Mouse (Mus musculus) MEL (cell line): ENCODE data around the gene Igf1r. TPM values are rescaled to one million over a fixed set of nuclear protein-coding genes. Genes with fewer than 3 reads are reported as not detected.

Experiments used
- DNase-seq: peaks from one replicate; pipeline ENCODE4 v3.0.0; 2011; ENCODE audit warnings: low read depth, low spot score
- H3K27ac ChIP-seq: 2 replicates; pipeline ENCODE4 v1.5.1; 2012; ENCODE audit warnings: low read depth, mild to moderate bottlenecking, control low read depth, low read length, moderate library complexity; ENCODE audit not compliant: control insufficient read depth
- H3K27me3 ChIP-seq, 2 experiments: fragments of 150-350 bp in 1 of 2; sonication (generic) in 1 of 2; 2 replicates each; pipeline ENCODE4 v1.6.1; 2012; ENCODE audit warnings: low read length in 2 of 2, mild to moderate bottlenecking in 2 of 2, improper control_type of control experiment in 1 of 2, moderate library complexity in 1 of 2; ENCODE audit not compliant: insufficient read depth in 2 of 2, control insufficient read depth in 1 of 2
- H3K36me3 ChIP-seq, 2 experiments: 2 replicates each; pipeline ENCODE4 v1.6.1; 2012 to 2014; ENCODE audit warnings: low read length in 2 of 2, improper control_type of control experiment in 1 of 2, inconsistent platforms in 1 of 2, mild to moderate bottlenecking in 1 of 2; ENCODE audit not compliant: insufficient read depth in 2 of 2, control insufficient read depth in 1 of 2
- H3K4me1 ChIP-seq, 2 experiments: fragments of 150-350 bp in 1 of 2; sonication (generic) in 1 of 2; 2 replicates each; pipeline ENCODE4 v1.6.1; 2012; ENCODE audit warnings: low read length in 2 of 2, improper control_type of control experiment in 1 of 2, mild to moderate bottlenecking in 1 of 2; ENCODE audit not compliant: insufficient read depth in 2 of 2, control insufficient read depth in 1 of 2
- H3K4me3 ChIP-seq, 2 experiments: fragments of 150-350 bp in 1 of 2; sonication (generic) in 1 of 2; 2 replicates each; pipeline ENCODE4 v1.5.1; 2012; ENCODE audit warnings: low read depth in 2 of 2, low read length in 2 of 2, mild to moderate bottlenecking in 2 of 2, moderate library complexity in 2 of 2, control low read depth in 1 of 2, improper control_type of control experiment in 1 of 2; ENCODE audit not compliant: control insufficient read depth in 1 of 2, insufficient read depth in 1 of 2
- H3K79me2 ChIP-seq: 2 replicates; pipeline ENCODE4 v1.6.1; 2012; ENCODE audit warnings: mild to moderate bottlenecking, low read length, moderate library complexity; ENCODE audit not compliant: control insufficient read depth, poor library complexity, insufficient read depth
- H3K9ac ChIP-seq: 2 replicates; pipeline ENCODE4 v1.6.1; 2012; ENCODE audit warnings: low read depth, mild to moderate bottlenecking, control low read depth, low read length, moderate library complexity; ENCODE audit not compliant: control insufficient read depth, poor library complexity, severe bottlenecking
- H3K9me3 ChIP-seq: fragments of 150-350 bp; sonication (generic); replicated peaks from 2 replicates; pipeline ENCODE4 v1.6.1; 2012; ENCODE audit warnings: mild to moderate bottlenecking, low read length, improper control_type of control experiment, moderate library complexity; ENCODE audit not compliant: insufficient read depth
- CTCF ChIP-seq, 3 experiments: IDR thresholded peaks in 2 of 3; conservative IDR thresholded peaks in 1 of 3; 2 replicates each; pipeline ENCODE4 v1.5.1; 2011 to 2012; ENCODE audit warnings: low read length in 3 of 3, low read depth in 2 of 3, mild to moderate bottlenecking in 2 of 3, improper control_type of control experiment in 1 of 3, inconsistent platforms in 1 of 3, mixed read lengths in 1 of 3, moderate library complexity in 1 of 3; ENCODE audit not compliant: control insufficient read depth in 1 of 3, insufficient read depth in 1 of 3, poor library complexity in 1 of 3, severe bottlenecking in 1 of 3
- E2F4 ChIP-seq: IDR thresholded peaks from 2 replicates; pipeline ENCODE4 v1.6.1; 2011; ENCODE audit warnings: low read depth, low read length, improper control_type of control experiment, borderline replicate concordance
- ETS1 ChIP-seq: IDR thresholded peaks from 2 replicates; pipeline ENCODE4 v1.6.1; 2012; ENCODE audit warnings: low read depth, mild to moderate bottlenecking, inconsistent platforms, low read length, improper control_type of control experiment, moderate library complexity
- GATA1 ChIP-seq: IDR thresholded peaks from 2 replicates; pipeline ENCODE4 v1.6.1; 2011; ENCODE audit warnings: low read depth, low read length, improper control_type of control experiment
- HCFC1 ChIP-seq: IDR thresholded peaks from 2 replicates; pipeline ENCODE4 v1.6.1; 2012; ENCODE audit warnings: low read depth, mild to moderate bottlenecking, inconsistent platforms, low read length, improper control_type of control experiment, moderate library complexity
- MAZ ChIP-seq: IDR thresholded peaks from 2 replicates; pipeline ENCODE4 v1.6.1; 2012; ENCODE audit warnings: low read depth, mild to moderate bottlenecking, inconsistent platforms, low read length, improper control_type of control experiment
- MEF2A ChIP-seq: IDR thresholded peaks from 2 replicates; pipeline ENCODE4 v1.6.1; 2014; ENCODE audit warnings: low read depth, mild to moderate bottlenecking, inconsistent platforms, low read length, improper control_type of control experiment; ENCODE audit not compliant: poor library complexity, insufficient replicate concordance, severe bottlenecking; ENCODE audit errors: extremely low read depth
- POLR2A ChIP-seq, 2 experiments: IDR thresholded peaks; 2 replicates each; pipeline ENCODE4 v1.6.1; 2011 to 2012; ENCODE audit warnings: low read length in 2 of 2, mild to moderate bottlenecking in 2 of 2, control low read depth in 1 of 2, improper control_type of control experiment in 1 of 2, low read depth in 1 of 2, moderate library complexity in 1 of 2; ENCODE audit not compliant: control insufficient read depth in 1 of 2, insufficient read depth in 1 of 2, poor library complexity in 1 of 2
- SIN3A ChIP-seq: IDR thresholded peaks from 2 replicates; pipeline ENCODE4 v1.6.1; 2012; ENCODE audit warnings: low read length, improper control_type of control experiment, inconsistent platforms
- SMC3 ChIP-seq: IDR thresholded peaks from 2 replicates; pipeline ENCODE4 v1.6.1; 2011; ENCODE audit warnings: low read depth, low read length, improper control_type of control experiment
- TAL1 ChIP-seq: IDR thresholded peaks from 2 replicates; pipeline ENCODE4 v1.6.1; 2012; ENCODE audit warnings: mild to moderate bottlenecking, inconsistent platforms, low read length, moderate library complexity, mixed read lengths
- USF2 ChIP-seq, 2 experiments: IDR thresholded peaks; 2 replicates each; pipeline ENCODE4 v1.6.1; 2011 to 2012; ENCODE audit warnings: improper control_type of control experiment in 2 of 2, low read length in 2 of 2, borderline replicate concordance in 1 of 2, inconsistent platforms in 1 of 2, low read depth in 1 of 2, mild to moderate bottlenecking in 1 of 2; ENCODE audit not compliant: insufficient read depth in 1 of 2
- polyA plus RNA-seq, 2 experiments: library from polyadenylated mRNA; stranded (reverse) in 1 of 2; unstranded in 1 of 2; fragments of >175 nt in 1 of 2; fragments of >200 nt in 1 of 2; gene quantifications; 2 replicates each; pipeline versions ENCODE4 v1.2.1 to v1.2.4; 2012; ENCODE audit warnings: low replicate concordance in 2 of 2, low read depth in 1 of 2; ENCODE audit not compliant: insufficient read length in 2 of 2, insufficient read depth in 1 of 2, missing spikeins in 1 of 2
- total RNA-seq: library from RNA; depleted of rRNA; stranded (reverse); fragments of 300-350 nt; gene quantifications from 2 replicates; pipeline ENCODE4 v1.2.3, GENCODE M21; 2012

The Igf1r gene
- total and polyA plus RNA-seq, 3 experiments, result 11.8 to 11.9 TPM; not detected in 1

- no peak for TF ChIP-seq SIN3A
- Histone ChIP-seq H3K27me3 (no peaks in the 10 kb centered on the region), H3K9ac (no peak overlapping the region), H3K36me3 (peaks cover 0 to 2% of the 10 kb centered on the region in 2 experiments; a peak in 2 of 4 replicates), H3K79me2 (no peaks in the 10 kb centered on the region), H3K27ac (no peak overlapping the region), H3K4me3 (no peak overlapping the region), H3K9me3 (no peaks in the 10 kb centered on the region), H3K4me1 (no peaks in the 10 kb centered on the region)
- no peak for DNase-seq
Measured at GRCm38 (mm10) chr7:68114983-68115715, 162.5 kb downstream of the Igf1r start.

GRCm38 (mm10) chr7:68117567-68117966 is 164.9 kb downstream of the Igf1r start:
- no peak overlapping the region for H3K27ac ChIP-seq
- H3K36me3 ChIP-seq, result peaks cover 0 to 2% of the 10 kb centered on the region in 2 experiments; a peak in 2 of 4 replicates
- no peaks in the 10 kb centered on the region for H3K79me2 ChIP-seq
- no peak overlapping the region for H3K9ac ChIP-seq
- no peak for DNase-seq
- no peaks in the 10 kb centered on the region for H3K4me1 ChIP-seq
- TF ChIP-seq MEF2A (no peak), MAZ (no peak), SMC3 (no peak), E2F4 (no peak), USF2 (IDR thresholded peaks at IDR 0.05; ENCODE audit: borderline replicate concordance in 1 of 2, insufficient read depth in 1 of 2, low read depth in 1 of 2, low read length in 2 of 2) (no peak)
- no peaks in the 10 kb centered on the region for H3K9me3 ChIP-seq
- H3K4me3 ChIP-seq, result no peak overlapping the region
- H3K27me3 ChIP-seq, result no peaks in the 10 kb centered on the region

GRCm38 (mm10) chr7:68117981-68118380 is 165.4 kb downstream of the Igf1r start:
- Histone ChIP-seq H3K4me3 (no peak overlapping the region), H3K27ac (no peak overlapping the region), H3K9me3 (no peaks in the 10 kb centered on the region), H3K36me3 (peaks cover 0 to 2% of the 10 kb centered on the region in 2 experiments; a peak in 2 of 4 replicates), H3K79me2 (no peaks in the 10 kb centered on the region), H3K9ac (no peak overlapping the region), H3K27me3 (no peaks in the 10 kb centered on the region), H3K4me1 (no peaks in the 10 kb centered on the region)
- TF ChIP-seq HCFC1 (no peak), CTCF (IDR thresholded peaks at IDR 0.05 in 2 of 3, conservative IDR thresholded peaks at IDR 0.05 in 1 of 3; ENCODE audit: control insufficient read depth in 1 of 3, insufficient read depth in 1 of 3, low read depth in 2 of 3, low read length in 3 of 3, poor library complexity in 1 of 3, severe bottlenecking in 1 of 3) (no peak), POLR2A (IDR thresholded peaks at IDR 0.05; ENCODE audit: control insufficient read depth in 1 of 2, insufficient read depth in 1 of 2, low read depth in 1 of 2, low read length in 2 of 2, poor library complexity in 1 of 2) (no peak), TAL1 (no peak), ETS1 (no peak), GATA1 (no peak)
- DNase-seq, result no peak
